Mouse (Mus musculus): ENCODE results near the gene Rab44. TPM values are rescaled to one million over a fixed set of nuclear protein-coding genes. Genes with fewer than 3 reads are reported as not detected.

The Rab44 gene
- total and polyA plus RNA-seq, 2 experiments from 2014 or later, result 0.20 to 1.2 TPM

GRCm38 (mm10) chr17:29090776-29091175, 23.2 kb upstream of the Rab44 start, which contains the start of gene Cdkn1a:
Gene Cdkn1a (plus strand): TSS chr17:29090976.
- TF ChIP-seq CTCF (IDR thresholded peaks at IDR 0.05; ENCODE audit: low read depth), result no peak
- Histone ChIP-seq H3K9ac (replicated peaks; ENCODE audit: low read length) (no peak within 1 kb of the TSS), H3K36me3 (ENCODE audit: insufficient read depth, low read length) (no peaks in the 10 kb centered on the region), H3K4me3 (ENCODE audit: low read length) (no peak within 1 kb of the TSS), H3K4me2 (ENCODE audit: low read depth, low read length) (no peak within 1 kb of the TSS), H3K27me3 (ENCODE audit: insufficient read depth, low read length) (no peaks in the 10 kb centered on the region), H3K27ac (no peak within 1 kb of the TSS), H3K9me3 (ENCODE audit: low read length) (no peaks in the 10 kb centered on the region), H3K4me1 (ENCODE audit: insufficient read depth, low read length) (no peaks in the 10 kb centered on the region)
- no peak for ATAC-seq
- no peak for DNase-seq (ENCODE audit: low spot score)
- WGBS, result 74% methylated on average over 3 of the region's 3 CpGs

GRCm38 (mm10) chr17:29091348-29091944, 22.5 kb upstream of the Rab44 start:
- TF ChIP-seq CTCF (IDR thresholded peaks at IDR 0.05; ENCODE audit: low read depth), result no peak
- H3K4me2 ChIP-seq (ENCODE audit: low read depth, low read length), result no peak overlapping the region
- H3K9ac ChIP-seq (replicated peaks; ENCODE audit: low read length), result no peak overlapping the region
- ATAC-seq, result no peak
- no peaks in the 10 kb centered on the region for H3K36me3 ChIP-seq (ENCODE audit: insufficient read depth, low read length)
- 51% methylated on average over 6 of the region's 6 CpGs for WGBS
- no peak overlapping the region for H3K4me3 ChIP-seq (ENCODE audit: low read length)
- H3K4me1 ChIP-seq (ENCODE audit: insufficient read depth, low read length), result no peaks in the 10 kb centered on the region
- DNase-seq (ENCODE audit: low spot score), result no peak
- no peaks in the 10 kb centered on the region for H3K27me3 ChIP-seq (ENCODE audit: insufficient read depth, low read length)
- H3K27ac ChIP-seq, result no peak overlapping the region
- H3K9me3 ChIP-seq (ENCODE audit: low read length), result no peaks in the 10 kb centered on the region

- H3K27ac ChIP-seq, result no peak overlapping the region
- no peak overlapping the region for H3K9ac ChIP-seq (replicated peaks; ENCODE audit: low read length)
- H3K4me2 ChIP-seq (ENCODE audit: low read depth, low read length), result no peak overlapping the region
- H3K4me1 ChIP-seq (ENCODE audit: insufficient read depth, low read length), result no peaks in the 10 kb centered on the region
- no peaks in the 10 kb centered on the region for H3K9me3 ChIP-seq (ENCODE audit: low read length)
- no peak overlapping the region for H3K4me3 ChIP-seq (ENCODE audit: low read length)
- no peaks in the 10 kb centered on the region for H3K36me3 ChIP-seq (ENCODE audit: insufficient read depth, low read length)
- DNase-seq (ENCODE audit: low spot score) (no peak), ATAC-seq (no peak)
- 53% methylated on average over 5 of the region's 5 CpGs for WGBS
- no peaks in the 10 kb centered on the region for H3K27me3 ChIP-seq (ENCODE audit: insufficient read depth, low read length)
- TF ChIP-seq CTCF (IDR thresholded peaks at IDR 0.05; ENCODE audit: low read depth), result no peak
Measured at GRCm38 (mm10) chr17:29092497-29092896, 21.4 kb upstream of the Rab44 start.

DNA sequence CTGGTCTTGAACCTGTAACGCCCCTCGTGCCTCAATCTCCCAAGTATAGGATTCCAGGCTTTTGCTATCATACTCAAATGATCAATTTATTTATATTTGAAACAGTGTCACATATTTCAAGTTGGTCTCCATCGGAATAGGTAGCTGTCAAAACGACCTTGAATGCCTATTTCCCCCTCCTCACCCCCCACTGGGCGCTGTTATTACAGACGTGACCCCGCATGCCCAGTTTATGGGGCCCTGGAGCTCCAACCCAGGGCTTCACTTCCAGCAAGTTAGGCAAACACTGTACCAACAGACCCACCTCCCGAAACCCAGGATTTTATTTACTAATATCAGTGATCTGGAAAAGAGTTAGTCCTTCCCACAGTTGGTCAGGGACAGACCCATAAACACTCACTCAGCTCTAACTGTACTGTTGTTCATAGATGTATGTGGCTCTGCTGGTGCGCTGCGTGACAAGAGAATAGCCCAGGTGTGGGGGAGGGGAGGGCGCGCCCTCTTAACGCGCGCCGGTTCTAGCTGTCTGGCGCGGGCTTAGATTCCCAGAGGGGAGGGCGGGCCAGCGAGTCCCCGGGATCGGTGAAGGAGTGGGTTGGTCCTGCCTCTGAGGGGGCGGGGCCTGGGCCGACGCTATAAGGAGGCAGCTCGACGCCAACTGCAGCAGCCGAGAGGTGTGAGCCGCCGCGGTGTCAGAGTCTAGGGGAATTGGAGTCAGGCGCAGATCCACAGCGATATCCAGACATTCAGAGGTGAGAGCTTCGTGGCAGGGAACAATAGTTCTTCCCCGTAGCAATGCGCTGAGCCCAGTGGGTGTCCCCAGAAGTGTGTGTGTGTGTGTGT, 20.6 kb upstream of the Rab44 start:
- H3K9ac ChIP-seq (replicated peaks; ENCODE audit: low read length), result peak overlapping the region; percentile 87
- H3K9me3 ChIP-seq (ENCODE audit: low read length), result no peaks in the 10 kb centered on the region
- H3K4me1 ChIP-seq (ENCODE audit: insufficient read depth, low read length), result no peaks in the 10 kb centered on the region
- H3K27me3 ChIP-seq (ENCODE audit: insufficient read depth, low read length), result no peaks in the 10 kb centered on the region
- no peak for TF ChIP-seq CTCF (IDR thresholded peaks at IDR 0.05; ENCODE audit: low read depth)
- peak overlapping the region; percentile 82 for H3K27ac ChIP-seq
- H3K4me3 ChIP-seq (ENCODE audit: low read length), result peak overlapping the region; percentile 69
- no peaks in the 10 kb centered on the region; the same call in 1 of the 2 replicates for H3K36me3 ChIP-seq (ENCODE audit: insufficient read depth, low read length)
- peak; percentile 90 for DNase-seq (ENCODE audit: low spot score)
- peak overlapping the region; percentile 87 for H3K4me2 ChIP-seq (ENCODE audit: low read depth, low read length)
- WGBS, result 8% methylated on average over 36 of the region's 36 CpGs
- ATAC-seq, result peak; percentile 76

DNA sequence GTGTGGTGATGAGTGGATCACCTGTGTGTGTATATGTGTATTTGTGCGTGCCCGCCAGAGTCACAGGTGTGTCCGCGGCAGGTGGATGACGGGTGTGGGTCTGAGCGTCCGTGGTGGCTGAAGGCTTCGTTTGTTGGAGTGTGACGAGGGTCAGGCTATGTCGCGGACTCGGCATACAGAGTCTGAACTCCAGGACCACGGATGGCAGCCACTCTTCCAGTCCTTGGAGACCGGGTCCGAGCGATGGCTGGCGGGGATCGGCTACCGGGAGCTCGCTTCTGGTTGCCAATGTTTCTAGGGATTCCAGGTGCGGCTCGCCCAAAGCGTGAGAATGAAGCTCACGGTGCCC, 20.0 kb upstream of the Rab44 start:
- H3K36me3 ChIP-seq (ENCODE audit: insufficient read depth, low read length), result peaks cover 5% of the 10 kb centered on the region; the same call in 1 of the 2 replicates
- peak overlapping the region; percentile 82 for H3K27ac ChIP-seq
- H3K4me2 ChIP-seq (ENCODE audit: low read depth, low read length), result peak overlapping the region; percentile 87
- H3K4me3 ChIP-seq (ENCODE audit: low read length), result peak overlapping the region; percentile 69
- H3K9ac ChIP-seq (replicated peaks; ENCODE audit: low read length), result peak overlapping the region; percentile 87
- 0 out of 2 replicates have a peak, but pooled peaks have one; percentile 1 for TF ChIP-seq CTCF (IDR thresholded peaks at IDR 0.05; ENCODE audit: low read depth)
- WGBS, result under 1% methylated on average over 24 of the region's 24 CpGs
- no peak for DNase-seq (ENCODE audit: low spot score)
- H3K9me3 ChIP-seq (ENCODE audit: low read length), result no peaks in the 10 kb centered on the region
- peak; percentile 1; the same call in 1 of the 2 replicates for ATAC-seq
- no peaks in the 10 kb centered on the region for H3K27me3 ChIP-seq (ENCODE audit: insufficient read depth, low read length)
- H3K4me1 ChIP-seq (ENCODE audit: insufficient read depth, low read length), result no peaks in the 10 kb centered on the region

DNA sequence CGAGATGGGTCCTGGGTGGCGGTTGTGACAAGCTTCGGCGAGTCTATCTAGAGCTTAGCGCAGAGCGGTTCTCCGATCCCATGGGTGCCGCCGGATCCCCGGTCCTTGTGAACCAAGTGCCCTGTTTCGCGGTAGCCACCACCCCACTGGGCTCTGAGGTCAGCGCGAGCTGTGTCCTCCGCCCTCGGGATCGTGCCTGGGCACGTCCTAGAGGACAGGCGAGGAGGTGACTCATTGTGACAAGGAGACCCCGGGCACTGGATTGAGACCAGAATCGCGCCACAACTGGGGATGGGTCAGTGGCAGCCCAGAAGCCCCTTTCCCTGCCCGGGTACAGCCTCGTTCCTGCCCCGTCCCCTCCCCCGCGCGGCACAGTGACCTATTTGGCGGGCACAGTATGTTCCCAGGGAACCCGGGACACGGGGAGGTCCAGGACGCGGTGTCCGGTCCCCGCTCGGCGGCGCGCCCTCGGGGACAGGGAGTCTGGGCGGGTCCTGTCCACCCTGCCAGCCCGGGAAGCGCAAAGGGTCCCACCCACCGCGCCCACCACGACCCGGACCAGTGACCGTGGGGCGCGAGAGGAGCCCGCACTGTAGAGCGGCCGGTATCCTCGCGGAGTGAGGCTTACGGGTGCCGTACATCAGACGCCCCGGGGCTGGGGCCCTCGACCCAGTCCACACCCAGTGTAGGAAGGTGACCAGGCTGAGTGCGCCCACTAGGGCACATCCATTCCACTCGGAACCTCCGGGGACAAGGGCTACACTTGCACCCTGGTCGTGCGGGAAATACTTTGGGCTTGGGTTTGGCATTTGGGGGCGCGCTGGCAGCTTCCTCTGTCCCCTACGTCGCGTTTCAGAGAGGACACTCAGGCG, 19.4 kb upstream of the Rab44 start:
- peaks cover 11% of the 10 kb centered on the region; the same call in 1 of the 2 replicates for H3K36me3 ChIP-seq (ENCODE audit: insufficient read depth, low read length)
- peak overlapping the region; percentile 87 for H3K4me2 ChIP-seq (ENCODE audit: low read depth, low read length)
- TF ChIP-seq CTCF (IDR thresholded peaks at IDR 0.05; ENCODE audit: low read depth), result no peak; the same call in 1 of the 2 replicates
- DNase-seq (ENCODE audit: low spot score), result peak; percentile 53
- WGBS, result under 1% methylated on average over 59 of the region's 71 CpGs
- no peaks in the 10 kb centered on the region for H3K27me3 ChIP-seq (ENCODE audit: insufficient read depth, low read length)
- H3K9ac ChIP-seq (replicated peaks; ENCODE audit: low read length), result peak overlapping the region; percentile 87
- H3K4me3 ChIP-seq (ENCODE audit: low read length), result peak overlapping the region; percentile 69
- no peaks in the 10 kb centered on the region for H3K4me1 ChIP-seq (ENCODE audit: insufficient read depth, low read length)
- H3K9me3 ChIP-seq (ENCODE audit: low read length), result no peaks in the 10 kb centered on the region
- peak overlapping the region; percentile 82 for H3K27ac ChIP-seq
- peak; percentile 65 for ATAC-seq

All from hindbrain, postnatal 0 days (tissue).